Mouse (Mus musculus) testis, adult 2 months (tissue): ENCODE measurements at regions not wholly inside any gene's neighbourhood (a gene's known extent, or its start where the extent isn't known, plus 50 kb on each side); places are given as distances from the start of the nearest gene placed in this dataset.

Experiments
- CTCF ChIP-seq: fragments of 200-500 bp; IDR thresholded peaks from 2 replicates; pipeline ENCODE4 v1.5.1; 2012; ENCODE audit warnings: low read depth, mild to moderate bottlenecking, inconsistent platforms, low read length, moderate library complexity; ENCODE audit not compliant: control insufficient read depth, insufficient read depth, insufficient replicate concordance
- POLR2A ChIP-seq: fragments of 200-500 bp; IDR thresholded peaks from 2 replicates; pipeline ENCODE4 v1.6.1; 2012; ENCODE audit warnings: low read depth, mild to moderate bottlenecking, inconsistent platforms, low read length, moderate library complexity; ENCODE audit not compliant: control insufficient read depth

DNA sequence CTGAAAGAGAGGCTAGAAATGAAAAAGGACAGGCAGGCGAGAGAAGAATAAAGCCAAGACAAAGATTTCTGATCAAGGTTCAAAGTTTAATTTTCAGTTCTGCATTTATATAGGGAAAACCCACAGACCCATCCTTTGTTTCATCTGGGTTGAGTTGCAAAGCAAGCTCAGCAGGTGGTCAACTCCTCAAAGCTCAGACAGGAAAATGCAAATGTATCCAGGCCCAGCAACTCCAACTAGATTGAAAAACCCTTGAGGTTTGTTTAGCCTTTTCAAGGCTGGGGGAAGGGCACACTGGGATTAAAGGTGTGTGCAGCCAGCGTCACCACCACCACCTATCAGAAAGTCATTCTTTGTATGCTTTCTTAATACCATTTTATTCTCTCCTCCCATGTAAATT lies 66.1 kb upstream of the Tspan5 start:
- TF ChIP-seq CTCF (no peak), POLR2A (no peak)
